Mouse (Mus musculus): ENCODE measurements around the gene Themis3.
"Not testable (repeated sequence)": the region's sequence is repeated elsewhere in the genome, so short reads cannot be mapped to it uniquely, and the experiment has no call there.

Gene Themis3

DNA sequence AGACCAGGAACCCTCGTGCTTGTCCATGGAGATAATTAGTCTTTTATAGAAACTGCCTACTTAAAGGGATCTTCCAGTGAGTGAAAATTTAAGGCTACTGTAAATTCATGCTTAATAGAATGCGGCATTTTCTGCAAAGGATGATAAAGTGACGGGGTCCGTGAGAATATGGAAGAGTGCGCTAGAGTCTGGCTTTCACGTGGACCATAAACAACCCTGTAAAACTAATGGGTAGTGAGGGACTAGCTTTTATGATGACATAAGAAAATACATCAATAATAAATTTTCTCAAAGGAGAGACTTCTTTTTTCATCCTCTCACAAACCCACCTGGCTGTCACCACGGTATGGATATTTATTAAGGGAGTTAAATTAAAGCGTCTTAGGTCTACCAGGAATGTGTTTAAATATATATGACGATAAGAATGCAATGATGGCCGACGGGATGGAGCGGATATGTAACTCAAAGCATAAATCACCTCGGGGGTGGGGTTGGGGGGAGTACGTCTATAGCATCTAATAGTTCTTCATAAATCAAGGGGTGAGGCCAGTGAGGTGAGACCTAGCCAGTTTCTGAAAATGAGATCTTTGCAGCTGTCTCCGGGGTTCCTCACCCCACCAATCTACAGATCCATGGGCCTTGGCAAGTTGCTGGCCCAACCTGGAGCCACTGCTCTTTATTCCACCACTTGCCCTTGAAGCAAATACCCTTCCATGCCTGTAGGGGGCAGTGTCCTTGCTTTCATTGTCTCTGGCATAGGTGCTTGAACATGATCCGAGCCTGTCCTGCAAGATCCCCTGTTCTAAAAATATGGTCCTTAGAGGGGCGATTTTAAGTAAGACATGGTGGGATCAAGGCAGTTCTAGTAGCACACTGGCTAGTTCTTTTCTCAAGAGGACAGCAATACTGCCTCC, 35.8 kb downstream of the Themis3 start:
- DNase-seq (ENCODE audit: low spot score in 2 of 2) = no peak

- DNase-seq (ENCODE audit: low spot score in 2 of 2) = no peak
Measured at GRCm38 (mm10) chr17:66552690-66553089, 41.7 kb downstream of the Themis3 start.

- no peak for DNase-seq (ENCODE audit: low spot score in 2 of 2)
Measured at GRCm38 (mm10) chr17:66550486-66550885, 43.9 kb downstream of the Themis3 start.

DNA sequence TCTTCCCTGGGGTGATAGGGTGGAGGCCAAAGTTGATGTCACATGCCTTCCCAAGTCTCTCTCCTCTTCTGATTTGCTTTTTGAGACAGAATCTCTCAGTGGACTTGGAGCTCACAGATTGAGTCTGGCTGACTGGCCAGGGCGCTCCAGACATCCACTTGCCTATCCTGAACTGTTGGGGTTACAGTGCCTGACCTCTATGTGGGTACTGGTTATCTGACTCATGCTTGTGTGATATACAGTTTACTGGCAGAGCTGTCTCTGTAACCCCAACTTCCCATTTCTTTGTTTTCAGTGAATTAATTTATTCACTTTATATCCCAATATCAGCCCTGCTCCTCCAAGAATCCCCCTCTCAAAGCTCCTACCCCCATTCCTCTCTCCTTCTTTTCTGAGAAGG, 62.1 kb downstream of the Themis3 start:
- DNase-seq (ENCODE audit: low spot score in 2 of 2) = no peak

DNA sequence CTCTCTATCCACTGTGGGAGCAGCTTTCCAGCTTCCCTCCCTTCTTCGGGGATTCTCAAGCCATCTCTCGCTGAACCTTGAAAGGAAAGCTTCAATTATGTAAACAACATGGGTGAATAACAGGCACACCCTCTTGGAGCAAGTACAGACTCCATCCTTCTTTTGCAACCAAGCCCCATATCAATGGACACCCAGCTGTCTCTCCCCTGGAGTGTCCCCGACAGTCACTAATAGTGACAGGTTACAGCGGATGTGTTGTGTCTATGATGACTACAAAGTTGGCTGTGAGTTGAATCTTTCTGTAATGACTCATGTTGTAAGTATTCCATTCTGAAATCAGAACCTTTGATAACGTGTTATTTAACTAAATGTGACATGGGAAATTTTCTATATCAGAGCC, 71.0 kb downstream of the Themis3 start:
- DNase-seq (ENCODE audit: low spot score in 2 of 2) = no peak

DNA sequence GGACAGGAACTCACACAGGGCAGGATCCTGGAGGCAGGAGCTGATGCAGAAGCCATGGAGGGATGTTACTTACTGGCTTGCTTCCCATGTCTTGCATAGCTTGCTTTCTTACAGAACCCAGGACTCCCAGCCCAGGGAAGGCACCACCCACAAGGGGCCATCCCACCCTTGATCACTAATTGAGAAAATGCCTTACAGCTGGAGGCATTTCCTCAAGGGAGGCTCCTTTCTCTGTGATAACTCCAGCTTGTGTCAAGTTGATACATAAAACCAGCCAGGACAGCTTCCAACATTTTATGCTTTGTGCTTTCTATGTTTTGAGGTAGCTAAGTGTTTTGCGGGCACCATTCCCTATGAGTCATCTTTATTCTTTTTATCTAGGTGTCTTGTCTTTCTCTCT, 71.8 kb downstream of the Themis3 start:
- not testable (repeated sequence) for DNase-seq (ENCODE audit: low spot score in 2 of 2)

DNA sequence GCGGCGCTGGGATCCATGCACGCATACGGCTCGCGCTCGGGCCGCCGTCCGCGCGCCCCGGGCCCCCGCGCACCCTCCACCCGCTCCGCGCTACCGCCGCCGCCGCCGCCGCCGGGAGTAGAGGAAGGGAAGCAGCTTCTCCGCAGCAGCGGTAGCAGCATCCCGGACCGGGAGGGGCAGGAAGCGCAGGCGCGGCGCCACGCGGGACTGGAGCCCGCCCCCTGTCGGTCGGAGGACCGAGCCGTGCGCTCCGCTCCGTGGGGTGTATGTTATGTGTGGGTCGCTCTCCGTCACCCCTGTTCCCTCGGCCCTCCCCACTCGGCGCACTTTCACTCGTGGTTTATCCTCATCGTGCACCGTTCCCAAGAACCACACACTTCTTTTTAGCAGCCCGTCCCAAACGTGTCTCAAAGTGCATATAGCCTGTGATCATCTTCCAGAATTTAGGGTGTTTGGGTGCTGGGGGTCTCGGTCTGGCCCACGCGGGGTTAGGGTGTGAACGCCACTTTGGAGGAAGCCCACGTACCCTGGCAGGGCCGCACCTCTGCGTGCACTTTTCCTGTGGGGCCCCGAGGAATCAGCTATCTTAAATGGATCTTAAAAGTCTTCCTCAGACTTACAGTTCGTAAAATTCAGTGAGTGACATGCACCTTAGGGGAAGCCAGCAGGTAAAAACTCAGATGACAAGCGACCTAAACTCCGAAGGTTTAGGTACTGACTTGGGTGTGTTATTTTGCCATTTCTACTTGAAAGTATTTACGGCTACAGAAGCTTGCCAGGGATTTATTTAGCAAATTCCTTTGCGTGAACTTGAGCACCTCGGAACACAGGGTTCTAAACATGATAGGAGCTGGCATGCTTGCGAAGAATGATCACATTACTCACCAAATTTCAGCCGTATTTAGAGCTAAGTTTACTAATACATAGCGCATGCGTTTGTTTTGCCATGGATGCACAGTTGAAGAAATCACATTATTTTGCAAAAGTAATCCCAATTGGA, 74.6 kb downstream of the Themis3 start, which contains the start of gene Rab12:
Gene Rab12 (minus strand): TSS at position 176 of the 1,000 bp plus-strand sequence.
- peak; percentile 69 to 85 for DNase-seq (ENCODE audit: low spot score in 2 of 2)

- DNase-seq (ENCODE audit: low spot score in 2 of 2) = peak; percentile 24 to 28
Measured at GRCm38 (mm10) chr17:66518877-66519553, 75.4 kb downstream of the Themis3 start.

DNA sequence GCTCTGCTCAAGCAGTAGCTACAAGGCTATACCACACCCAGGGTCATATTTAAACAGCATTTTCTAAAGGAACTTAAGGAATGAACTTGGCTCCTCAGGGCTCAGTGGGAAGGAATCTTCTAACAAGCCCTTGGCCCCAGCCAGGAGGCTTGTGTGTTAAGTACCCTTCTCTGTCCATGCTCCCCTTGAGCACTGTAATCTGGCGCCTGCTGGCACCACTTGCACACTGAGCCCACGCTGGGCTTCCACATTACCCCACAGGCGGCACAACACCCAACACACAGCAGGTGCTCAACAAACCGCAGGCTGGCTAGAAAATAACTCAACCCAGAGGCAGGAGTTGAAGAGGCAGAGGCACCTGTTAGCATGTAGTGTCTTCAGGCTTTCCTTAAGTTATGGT, 77.5 kb downstream of the Themis3 start:
- no peak for DNase-seq (ENCODE audit: low spot score in 2 of 2)

DNA sequence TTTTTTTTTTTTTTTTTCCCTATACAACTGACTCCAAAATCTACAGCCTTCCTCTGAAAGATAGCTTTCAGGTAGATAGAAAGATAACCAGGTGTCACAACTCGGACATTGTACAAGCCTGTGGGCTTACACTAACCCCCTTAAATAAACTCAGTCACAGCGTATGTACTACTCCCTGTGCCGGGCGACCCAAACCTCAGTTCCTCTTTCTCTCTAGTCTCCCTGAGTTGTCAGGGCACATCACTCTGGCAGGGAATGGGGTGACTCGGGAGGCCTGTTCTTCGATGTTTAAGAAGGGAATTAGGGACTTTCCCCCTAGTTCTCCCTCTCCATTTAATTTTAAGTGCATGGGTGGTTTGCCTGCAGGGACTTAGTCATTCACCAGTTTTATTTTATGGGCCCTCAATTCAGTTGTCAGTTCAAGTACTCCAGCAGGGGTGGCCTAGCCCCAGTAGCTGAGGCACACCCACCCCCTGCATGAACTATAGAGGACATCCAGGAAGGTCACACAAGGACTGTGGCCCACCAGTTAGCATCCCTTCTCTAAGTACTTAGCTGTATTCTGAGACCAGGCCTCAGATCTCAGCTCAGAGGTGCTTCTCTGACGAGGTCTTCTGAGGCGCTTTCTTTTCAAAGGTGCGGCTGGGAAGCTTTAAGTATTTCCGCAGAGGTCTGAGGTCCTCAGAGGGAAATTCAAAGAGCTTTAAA, 80.0 kb downstream of the Themis3 start:
- DNase-seq (ENCODE audit: low spot score in 2 of 2) = no peak

DNA sequence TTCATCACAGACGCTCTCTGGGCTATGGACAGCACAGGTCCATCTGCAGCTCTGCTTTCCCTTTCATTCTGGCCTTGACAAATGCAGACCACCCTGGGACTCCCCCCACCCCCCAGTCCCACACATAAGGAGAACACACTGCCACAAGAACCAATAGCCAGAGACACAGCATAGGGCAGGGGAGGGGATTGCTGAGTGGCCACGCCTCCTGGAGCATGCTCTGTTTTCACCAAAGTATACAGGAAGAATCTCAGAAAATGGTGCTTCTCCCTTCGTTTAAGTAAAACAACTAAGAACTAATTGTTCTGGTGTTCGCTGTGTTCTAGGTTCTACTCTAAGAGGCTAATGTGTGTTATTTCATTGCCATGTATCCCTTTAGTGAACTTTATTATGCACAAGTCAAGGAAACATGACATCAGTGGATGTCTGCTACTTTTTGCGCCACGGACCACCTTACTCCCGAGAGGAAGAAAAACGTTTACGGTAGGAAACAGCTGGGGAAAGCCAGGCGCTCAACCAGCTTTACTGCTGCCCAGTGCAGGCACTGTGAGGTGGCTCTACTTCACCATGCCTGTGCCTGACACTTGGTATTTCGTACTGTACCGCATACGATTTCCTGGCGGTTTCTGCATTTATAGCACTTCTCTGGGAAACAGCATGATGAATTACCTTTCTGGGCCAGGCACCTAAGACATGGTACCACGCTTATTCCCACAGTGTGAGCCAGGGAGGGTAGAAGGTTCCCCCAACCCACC, 82.0 kb downstream of the Themis3 start:
- DNase-seq (ENCODE audit: low spot score in 2 of 2) = no peak

GRCm38 (mm10) chr17:66510221-66510683, 84.2 kb downstream of the Themis3 start:
- DNase-seq (ENCODE audit: low spot score in 2 of 2) = no peak

DNA sequence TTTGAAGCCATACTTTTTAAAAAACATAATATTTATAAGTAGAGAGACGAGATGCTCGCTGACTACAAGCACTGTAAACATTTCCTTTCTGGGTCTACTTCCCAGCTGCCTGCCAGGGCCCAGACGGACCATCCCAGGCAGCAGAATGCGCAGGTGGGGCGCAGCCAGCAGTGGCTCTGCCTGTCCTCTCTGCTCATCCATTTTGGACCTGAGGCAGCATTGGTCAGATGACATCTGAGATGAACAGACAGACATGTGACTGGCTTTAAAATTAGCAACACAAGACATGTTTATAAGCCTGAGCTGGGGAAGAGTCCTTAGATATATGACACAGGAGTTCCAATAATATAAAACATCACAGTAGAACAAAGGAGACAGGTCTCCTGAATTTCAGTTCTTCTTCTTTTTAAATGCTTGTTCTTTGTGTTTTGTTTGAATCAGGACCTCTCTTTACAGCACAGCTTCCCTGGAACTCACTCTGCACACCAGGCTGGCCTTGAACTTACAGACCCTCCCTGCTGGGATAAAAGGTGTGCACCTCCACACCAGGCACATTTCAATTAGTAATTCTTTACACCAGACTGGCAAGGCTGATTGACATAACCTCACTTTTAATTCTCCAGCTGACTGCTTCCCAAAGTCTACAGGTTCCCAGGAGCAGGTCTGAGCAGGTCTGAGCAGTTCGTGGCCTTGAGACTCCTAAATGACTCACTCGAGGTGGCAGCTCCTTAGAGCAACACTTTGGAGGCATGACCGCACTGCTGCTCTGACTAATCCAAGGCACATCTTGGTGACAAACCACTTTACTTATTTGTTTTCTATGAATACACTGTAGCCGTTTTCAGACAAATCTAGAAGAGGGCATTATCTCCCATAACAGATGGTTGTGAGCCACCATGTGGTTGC, 87.1 kb downstream of the Themis3 start:
- DNase-seq (ENCODE audit: low spot score in 2 of 2) = no peak

- DNase-seq (ENCODE audit: low spot score in 2 of 2) = no peak
Measured at GRCm38 (mm10) chr17:66504964-66505363, 89.5 kb downstream of the Themis3 start.

Measured in frontal cortex, postnatal 14 days (tissue).